Mouse (Mus musculus): ENCODE measurements at regions not wholly inside any gene's neighbourhood (a gene's known extent, or its start where the extent isn't known, plus 50 kb on each side); places are given as distances from the start of the nearest gene placed in this dataset.

DNA sequence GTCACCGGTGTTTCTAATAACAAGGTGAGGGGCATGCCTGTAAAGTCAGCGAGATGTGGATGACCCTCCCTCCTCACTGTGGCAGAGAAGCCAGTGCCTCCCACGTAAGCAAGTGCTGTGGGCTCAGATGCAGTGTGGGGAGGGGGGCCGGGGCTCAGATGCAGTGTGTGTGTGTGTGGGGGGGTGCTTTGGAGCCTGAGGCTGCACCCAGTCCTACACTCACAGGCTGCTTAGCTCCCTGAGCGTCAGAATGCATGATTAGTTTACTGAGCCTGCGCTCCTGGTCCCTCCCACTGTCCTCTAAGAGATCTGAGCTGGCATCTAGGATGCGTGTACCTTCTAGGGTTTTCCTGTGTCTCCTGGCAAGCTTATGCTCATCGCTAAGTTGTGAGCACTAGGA is 170.9 kb downstream of the Shq1 start:
- no peak for TF ChIP-seq POLR2A (IDR thresholded peaks at IDR 0.05; ENCODE audit: borderline replicate concordance, extremely low read depth, low read depth, low read length)
- no peak for TF ChIP-seq CTCF (IDR thresholded peaks at IDR 0.05; ENCODE audit: insufficient read depth, low read length)
